Mouse (Mus musculus) CH12.LX (cell line): ENCODE results near the gene Krtap28-13.

ENCODE experiments used
- BHLHE40 ChIP-seq: IDR thresholded peaks from 2 replicates; pipeline ENCODE4 v1.6.1; 2011; ENCODE audit warnings: mild to moderate bottlenecking, low read depth, low read length, improper control_type of control experiment
- CTCF ChIP-seq, 2 experiments: IDR thresholded peaks in 1 of 2; conservative IDR thresholded peaks in 1 of 2; 2 replicates each; pipeline ENCODE4 v1.5.1; 2011 to 2012; ENCODE audit warnings: low read depth in 2 of 2, low read length in 2 of 2, improper control_type of control experiment in 1 of 2, inconsistent platforms in 1 of 2, mild to moderate bottlenecking in 1 of 2, moderate library complexity in 1 of 2
- EP300 ChIP-seq: IDR thresholded peaks from 2 replicates; pipeline ENCODE4 v1.6.1; 2011; ENCODE audit warnings: low read length, improper control_type of control experiment
- JUND ChIP-seq: conservative IDR thresholded peaks from 2 replicates; pipeline ENCODE4 v1.6.1; 2011; ENCODE audit warnings: low read depth, low read length, improper control_type of control experiment
- NRF1 ChIP-seq: IDR thresholded peaks from 2 replicates; pipeline ENCODE4 v1.6.1; 2014; ENCODE audit warnings: low read depth, mild to moderate bottlenecking, inconsistent platforms, low read length, improper control_type of control experiment, moderate library complexity
- POLR2A ChIP-seq: IDR thresholded peaks from 2 replicates; pipeline ENCODE4 v1.6.1; 2011; ENCODE audit warnings: low read depth, mild to moderate bottlenecking, improper control_type of control experiment, low read length
- RCOR1 ChIP-seq: conservative IDR thresholded peaks from 2 replicates; pipeline ENCODE4 v1.6.1; 2012; ENCODE audit warnings: low read depth, mild to moderate bottlenecking, inconsistent platforms, low read length, improper control_type of control experiment
- SIN3A ChIP-seq: IDR thresholded peaks from 2 replicates; pipeline ENCODE4 v1.6.1; 2012; ENCODE audit warnings: low read length, improper control_type of control experiment, inconsistent platforms
- ZC3H11A ChIP-seq: IDR thresholded peaks from 2 replicates; pipeline ENCODE4 v1.6.1; 2012; ENCODE audit warnings: low read depth, mild to moderate bottlenecking, inconsistent platforms, low read length, improper control_type of control experiment
- ZMIZ1 ChIP-seq: IDR thresholded peaks from 2 replicates; pipeline ENCODE4 v1.6.1; 2012; ENCODE audit warnings: low read depth, mild to moderate bottlenecking, inconsistent platforms, low read length, improper control_type of control experiment

- TF ChIP-seq CTCF (conservative IDR thresholded peaks at IDR 0.05 in 1 of 2, IDR thresholded peaks at IDR 0.05 in 1 of 2; ENCODE audit: low read depth in 2 of 2, low read length in 2 of 2) (no peak), SIN3A (no peak), ZMIZ1 (no peak), POLR2A (no peak), BHLHE40 (no peak), EP300 (no peak), ZC3H11A (no peak), JUND (no peak), NRF1 (no peak), RCOR1 (no peak)
Observed at GRCm38 (mm10) chr1:83067205-83067604, 6.5 kb downstream of the Krtap28-13 start.
